Mouse (Mus musculus) brown adipose tissue, adult 24 weeks (tissue): ENCODE data around the gene Sstr4. TPM values are rescaled to one million over a fixed set of nuclear protein-coding genes. Genes with fewer than 3 reads are reported as not detected.
A peak's percentile ranks its signal among the peaks of the same experiment; 100 is the strongest.

Experiments used
- H3K27ac ChIP-seq: fragments of 200-500 bp; replicated peaks from 2 replicates; pipeline ENCODE4 v1.5.1; 2012; ENCODE audit warnings: low read depth, mild to moderate bottlenecking, low read length
- H3K4me1 ChIP-seq: fragments of 200-500 bp; 2 replicates; pipeline ENCODE4 v1.6.1; 2012; ENCODE audit warnings: low read length, mixed read lengths; ENCODE audit not compliant: control insufficient read depth, insufficient read depth, insufficient read length
- H3K4me3 ChIP-seq: fragments of 200-500 bp; 2 replicates; pipeline ENCODE4 v1.5.1; 2012; ENCODE audit warnings: low read depth, mild to moderate bottlenecking, low read length, moderate library complexity; ENCODE audit not compliant: insufficient read depth
- polyA plus RNA-seq: library from polyadenylated mRNA; stranded (reverse); fragments of >200 nt; gene quantifications from 2 replicates; pipeline ENCODE4 v1.2.4, GENCODE M21; 2012; ENCODE audit not compliant: missing spikeins, insufficient read depth, insufficient read length

The Sstr4 gene
- polyA plus RNA-seq, 1 experiment, result not detected

GRCm38 (mm10) chr2:148432346-148432745 is 37.2 kb downstream of the Sstr4 start:
- Histone ChIP-seq H3K27ac (no peak overlapping the region), H3K4me3 (no peak overlapping the region), H3K4me1 (peaks cover 9% of the 10 kb centered on the region; the same call in 1 of the 2 replicates)

- Histone ChIP-seq H3K4me1 (0 out of 2 replicates have a peak, but pooled peaks cover 2% of the 10 kb centered on the region), H3K4me3 (peak overlapping the region; percentile 24; the same call in 1 of the 2 replicates), H3K27ac (peak overlapping the region; percentile 42; the same call in 1 of the 2 replicates)
Observed at GRCm38 (mm10) chr2:148436285-148436684, 41.1 kb downstream of the Sstr4 start.

- Histone ChIP-seq H3K27ac (peak overlapping the region; percentile 98), H3K4me3 (peak overlapping the region; percentile 78), H3K4me1 (peaks cover 8% of the 10 kb centered on the region)
Observed at GRCm38 (mm10) chr2:148439691-148440276, 44.6 kb downstream of the Sstr4 start.

- Histone ChIP-seq H3K27ac (peak overlapping the region; percentile 98), H3K4me3 (peak overlapping the region; percentile 78), H3K4me1 (peaks cover 8% of the 10 kb centered on the region)
Observed at GRCm38 (mm10) chr2:148441421-148441820, 46.3 kb downstream of the Sstr4 start.

- peaks cover 8% of the 10 kb centered on the region for H3K4me1 ChIP-seq
- peak overlapping the region; percentile 98 for H3K27ac ChIP-seq
- peak overlapping the region; percentile 78 for H3K4me3 ChIP-seq
Observed at GRCm38 (mm10) chr2:148442172-148442571, 47.0 kb downstream of the Sstr4 start.

GRCm38 (mm10) chr2:148442710-148443109 is 47.6 kb downstream of the Sstr4 start:
- Histone ChIP-seq H3K4me3 (peak overlapping the region; percentile 78), H3K27ac (peak overlapping the region; percentile 98), H3K4me1 (peaks cover 8% of the 10 kb centered on the region)

GRCm38 (mm10) chr2:148443249-148443958 is 48.3 kb downstream of the Sstr4 start, which contains the start of gene Cd93:
Gene Cd93 (minus strand): TSS chr2:148443563.
- peak within 1 kb of the TSS; percentile 98 for H3K27ac ChIP-seq
- peaks cover 6% of the 10 kb centered on the region for H3K4me1 ChIP-seq

GRCm38 (mm10) chr2:148444472-148444871 is 49.3 kb downstream of the Sstr4 start:
- peak overlapping the region; percentile 95 for H3K27ac ChIP-seq
- peaks cover 5% of the 10 kb centered on the region for H3K4me1 ChIP-seq
- H3K4me3 ChIP-seq, result no peak overlapping the region

More at GRCm38 (mm10) chr2:148443249-148443958, 48.3 kb downstream of the Sstr4 start, which contains the start of gene Cd93:
- H3K4me3 ChIP-seq, result peak within 1 kb of the TSS; percentile 78

GRCm38 (mm10) chr2:148445616-148446015 is 50.5 kb downstream of the Sstr4 start:
- Histone ChIP-seq H3K4me1 (peaks cover 5% of the 10 kb centered on the region), H3K27ac (no peak overlapping the region), H3K4me3 (no peak overlapping the region)

Other genes starting within 250 kb of the Sstr4 start
- gene Thbd, start 12.8 kb downstream of the Sstr4 start, polyA plus RNA-seq, result 12.8 and 14.6 TPM in 2 replicates
- 10.7 and 17.0 TPM in 2 replicates for gene Cd93, start 48.2 kb downstream of the Sstr4 start, polyA plus RNA-seq